Mouse (Mus musculus): ENCODE measurements around the gene Nudt14.

GRCm38 (mm10) chr12:112937906-112938305, 4.0 kb downstream of the Nudt14 start:
- no peak for TF ChIP-seq CTCF (IDR thresholded peaks at IDR 0.05; ENCODE audit: low read depth)
- TF ChIP-seq EP300 (IDR thresholded peaks at IDR 0.05; ENCODE audit: low read depth) = no peak
